Mouse (Mus musculus): ENCODE measurements at regions not wholly inside any gene's neighbourhood (a gene's known extent, or its start where the extent isn't known, plus 50 kb on each side); places are given as distances from the start of the nearest gene placed in this dataset.

GRCm38 (mm10) chr13:82318395-82318794, 535.5 kb downstream of the Cetn3 start:
- H3K4me2 ChIP-seq (ENCODE audit: low read depth, low read length), result no peak overlapping the region
- no peaks in the 10 kb centered on the region for H3K9me3 ChIP-seq (replicated peaks; ENCODE audit: control insufficient read depth, low read length)
- H3K27ac ChIP-seq (ENCODE audit: low read length), result no peak overlapping the region
- ATAC-seq (ENCODE audit: insufficient read depth, low FRiP score), result no peak
- H3K4me1 ChIP-seq (ENCODE audit: control insufficient read depth, insufficient read depth, low read length), result no peaks in the 10 kb centered on the region
- no peaks in the 10 kb centered on the region for H3K36me3 ChIP-seq (ENCODE audit: control insufficient read depth, insufficient read depth, low read length)
- H3K27me3 ChIP-seq (ENCODE audit: control insufficient read depth, insufficient read depth, low read length), result no peaks in the 10 kb centered on the region
- no peak overlapping the region for H3K9ac ChIP-seq (ENCODE audit: low read length)
- WGBS, result 46% methylated on average over 3 of the region's 3 CpGs
- no peak overlapping the region for H3K4me3 ChIP-seq (replicated peaks; ENCODE audit: low read length)

- Histone ChIP-seq H3K27me3 (ENCODE audit: control insufficient read depth, insufficient read depth, low read length) (no peaks in the 10 kb centered on the region), H3K27ac (ENCODE audit: low read length) (no peak overlapping the region), H3K4me2 (ENCODE audit: low read depth, low read length) (no peak overlapping the region), H3K9ac (ENCODE audit: low read length) (no peak overlapping the region), H3K9me3 (replicated peaks; ENCODE audit: control insufficient read depth, low read length) (no peaks in the 10 kb centered on the region), H3K4me3 (replicated peaks; ENCODE audit: low read length) (no peak overlapping the region), H3K4me1 (ENCODE audit: control insufficient read depth, insufficient read depth, low read length) (no peaks in the 10 kb centered on the region), H3K36me3 (ENCODE audit: control insufficient read depth, insufficient read depth, low read length) (no peaks in the 10 kb centered on the region)
- WGBS, result 78% methylated on average over 2 of the region's 2 CpGs
- ATAC-seq (ENCODE audit: insufficient read depth, low FRiP score), result no peak
Measured at GRCm38 (mm10) chr13:82354355-82354754, 571.5 kb downstream of the Cetn3 start.

GRCm38 (mm10) chr13:82355296-82355695, 572.4 kb downstream of the Cetn3 start:
- no peak for ATAC-seq (ENCODE audit: insufficient read depth, low FRiP score)
- no peaks in the 10 kb centered on the region for H3K27me3 ChIP-seq (ENCODE audit: control insufficient read depth, insufficient read depth, low read length)
- no peaks in the 10 kb centered on the region for H3K4me1 ChIP-seq (ENCODE audit: control insufficient read depth, insufficient read depth, low read length)
- no peak overlapping the region for H3K4me2 ChIP-seq (ENCODE audit: low read depth, low read length)
- no peaks in the 10 kb centered on the region for H3K9me3 ChIP-seq (replicated peaks; ENCODE audit: control insufficient read depth, low read length)
- no peaks in the 10 kb centered on the region for H3K36me3 ChIP-seq (ENCODE audit: control insufficient read depth, insufficient read depth, low read length)
- H3K9ac ChIP-seq (ENCODE audit: low read length), result no peak overlapping the region
- no peak overlapping the region for H3K4me3 ChIP-seq (replicated peaks; ENCODE audit: low read length)
- H3K27ac ChIP-seq (ENCODE audit: low read length), result no peak overlapping the region

- 62% methylated on average over 1 of the region's 1 CpGs for WGBS
- peak; percentile 44; the same call in 1 of the 2 replicates for ATAC-seq (ENCODE audit: insufficient read depth, low FRiP score)
- H3K9ac ChIP-seq (ENCODE audit: low read length), result no peak overlapping the region
- H3K9me3 ChIP-seq (replicated peaks; ENCODE audit: control insufficient read depth, low read length), result no peaks in the 10 kb centered on the region
- H3K4me2 ChIP-seq (ENCODE audit: low read depth, low read length), result no peak overlapping the region
- no peak overlapping the region for H3K4me3 ChIP-seq (replicated peaks; ENCODE audit: low read length)
- no peaks in the 10 kb centered on the region for H3K4me1 ChIP-seq (ENCODE audit: control insufficient read depth, insufficient read depth, low read length)
- H3K36me3 ChIP-seq (ENCODE audit: control insufficient read depth, insufficient read depth, low read length), result no peaks in the 10 kb centered on the region
- H3K27me3 ChIP-seq (ENCODE audit: control insufficient read depth, insufficient read depth, low read length), result no peaks in the 10 kb centered on the region
- no peak overlapping the region for H3K27ac ChIP-seq (ENCODE audit: low read length)
Measured at GRCm38 (mm10) chr13:82359442-82359841, 576.6 kb downstream of the Cetn3 start.

GRCm38 (mm10) chr13:82360711-82361110, 577.8 kb downstream of the Cetn3 start:
- no peak overlapping the region for H3K9ac ChIP-seq (ENCODE audit: low read length)
- no peaks in the 10 kb centered on the region for H3K36me3 ChIP-seq (ENCODE audit: control insufficient read depth, insufficient read depth, low read length)
- no peaks in the 10 kb centered on the region for H3K27me3 ChIP-seq (ENCODE audit: control insufficient read depth, insufficient read depth, low read length)
- no peak for ATAC-seq (ENCODE audit: insufficient read depth, low FRiP score)
- H3K4me1 ChIP-seq (ENCODE audit: control insufficient read depth, insufficient read depth, low read length), result no peaks in the 10 kb centered on the region
- no peak overlapping the region for H3K4me3 ChIP-seq (replicated peaks; ENCODE audit: low read length)
- H3K9me3 ChIP-seq (replicated peaks; ENCODE audit: control insufficient read depth, low read length), result no peaks in the 10 kb centered on the region
- no peak overlapping the region for H3K27ac ChIP-seq (ENCODE audit: low read length)
- no peak overlapping the region for H3K4me2 ChIP-seq (ENCODE audit: low read depth, low read length)
- WGBS, result 53% methylated on average over 1 of the region's 1 CpGs

GRCm38 (mm10) chr13:82361379-82361778, 578.5 kb downstream of the Cetn3 start:
- Histone ChIP-seq H3K4me1 (ENCODE audit: control insufficient read depth, insufficient read depth, low read length) (no peaks in the 10 kb centered on the region), H3K4me2 (ENCODE audit: low read depth, low read length) (no peak overlapping the region), H3K9ac (ENCODE audit: low read length) (no peak overlapping the region), H3K9me3 (replicated peaks; ENCODE audit: control insufficient read depth, low read length) (no peaks in the 10 kb centered on the region), H3K27ac (ENCODE audit: low read length) (no peak overlapping the region), H3K4me3 (replicated peaks; ENCODE audit: low read length) (no peak overlapping the region), H3K27me3 (ENCODE audit: control insufficient read depth, insufficient read depth, low read length) (no peaks in the 10 kb centered on the region), H3K36me3 (ENCODE audit: control insufficient read depth, insufficient read depth, low read length) (no peaks in the 10 kb centered on the region)
- WGBS, result 62% methylated on average over 4 of the region's 4 CpGs
- no peak for ATAC-seq (ENCODE audit: insufficient read depth, low FRiP score)

- H3K27ac ChIP-seq (ENCODE audit: low read length), result no peak overlapping the region
- no peaks in the 10 kb centered on the region for H3K4me1 ChIP-seq (ENCODE audit: control insufficient read depth, insufficient read depth, low read length)
- ATAC-seq (ENCODE audit: insufficient read depth, low FRiP score), result no peak
- H3K9ac ChIP-seq (ENCODE audit: low read length), result no peak overlapping the region
- H3K4me2 ChIP-seq (ENCODE audit: low read depth, low read length), result no peak overlapping the region
- no peak overlapping the region for H3K4me3 ChIP-seq (replicated peaks; ENCODE audit: low read length)
- no peaks in the 10 kb centered on the region for H3K36me3 ChIP-seq (ENCODE audit: control insufficient read depth, insufficient read depth, low read length)
- no peaks in the 10 kb centered on the region for H3K9me3 ChIP-seq (replicated peaks; ENCODE audit: control insufficient read depth, low read length)
- no peaks in the 10 kb centered on the region for H3K27me3 ChIP-seq (ENCODE audit: control insufficient read depth, insufficient read depth, low read length)
Measured at GRCm38 (mm10) chr13:82366768-82367167, 583.9 kb downstream of the Cetn3 start.

- Histone ChIP-seq H3K27ac (ENCODE audit: low read length) (no peak overlapping the region), H3K36me3 (ENCODE audit: control insufficient read depth, insufficient read depth, low read length) (no peaks in the 10 kb centered on the region), H3K4me3 (replicated peaks; ENCODE audit: low read length) (no peak overlapping the region), H3K27me3 (ENCODE audit: control insufficient read depth, insufficient read depth, low read length) (no peaks in the 10 kb centered on the region), H3K9ac (ENCODE audit: low read length) (no peak overlapping the region), H3K4me1 (ENCODE audit: control insufficient read depth, insufficient read depth, low read length) (no peaks in the 10 kb centered on the region), H3K4me2 (ENCODE audit: low read depth, low read length) (no peak overlapping the region), H3K9me3 (replicated peaks; ENCODE audit: control insufficient read depth, low read length) (no peaks in the 10 kb centered on the region)
- 69% methylated on average over 2 of the region's 2 CpGs for WGBS
- ATAC-seq (ENCODE audit: insufficient read depth, low FRiP score), result no peak
Measured at GRCm38 (mm10) chr13:82371579-82371978, 588.7 kb downstream of the Cetn3 start.

- WGBS, result 86% methylated on average over 4 of the region's 4 CpGs
- ATAC-seq (ENCODE audit: insufficient read depth, low FRiP score), result no peak
- H3K36me3 ChIP-seq (ENCODE audit: control insufficient read depth, insufficient read depth, low read length), result no peaks in the 10 kb centered on the region
Measured at GRCm38 (mm10) chr13:82372612-82373011, 589.7 kb downstream of the Cetn3 start.

GRCm38 (mm10) chr13:82392908-82393307, 610.0 kb downstream of the Cetn3 start:
- Histone ChIP-seq H3K36me3 (ENCODE audit: control insufficient read depth, insufficient read depth, low read length) (no peaks in the 10 kb centered on the region), H3K4me2 (ENCODE audit: low read depth, low read length) (no peak overlapping the region), H3K27me3 (ENCODE audit: control insufficient read depth, insufficient read depth, low read length) (no peaks in the 10 kb centered on the region), H3K4me3 (replicated peaks; ENCODE audit: low read length) (no peak overlapping the region), H3K4me1 (ENCODE audit: control insufficient read depth, insufficient read depth, low read length) (no peaks in the 10 kb centered on the region), H3K9ac (ENCODE audit: low read length) (no peak overlapping the region), H3K9me3 (replicated peaks; ENCODE audit: control insufficient read depth, low read length) (no peaks in the 10 kb centered on the region), H3K27ac (ENCODE audit: low read length) (no peak overlapping the region)
- ATAC-seq (ENCODE audit: insufficient read depth, low FRiP score), result no peak

More at GRCm38 (mm10) chr13:82372612-82373011, 589.7 kb downstream of the Cetn3 start:
- Histone ChIP-seq H3K9me3 (replicated peaks; ENCODE audit: control insufficient read depth, low read length) (no peaks in the 10 kb centered on the region), H3K4me1 (ENCODE audit: control insufficient read depth, insufficient read depth, low read length) (no peaks in the 10 kb centered on the region), H3K4me3 (replicated peaks; ENCODE audit: low read length) (no peak overlapping the region), H3K4me2 (ENCODE audit: low read depth, low read length) (no peak overlapping the region), H3K9ac (ENCODE audit: low read length) (no peak overlapping the region), H3K27me3 (ENCODE audit: control insufficient read depth, insufficient read depth, low read length) (no peaks in the 10 kb centered on the region), H3K27ac (ENCODE audit: low read length) (no peak overlapping the region)
